Mouse (Mus musculus) kidney, embryonic 16.5 days (tissue): Measurements from ENCODE around the gene Tubd1. TPM values are rescaled to one million over a fixed set of nuclear protein-coding genes. Genes with fewer than 3 reads are reported as not detected.

Source experiments
- ATAC-seq: fragments of 200-750 bp; cut with Nextera tagmentation; 2 replicates; pipeline ENCODE4 v1.8.0; 2017; ENCODE audit warnings: moderate TSS enrichment; ENCODE audit not compliant: low FRiP score, low TSS enrichment
- H3K27ac ChIP-seq: fragments of 300-500 bp; sonication (generic); 2 replicates; pipeline ENCODE4 v1.5.1; 2014; ENCODE audit warnings: low read length
- H3K27me3 ChIP-seq: fragments of 300-500 bp; sonication (generic); 2 replicates; pipeline ENCODE4 v1.6.1; 2014; ENCODE audit warnings: low read length, control low read depth, mixed read lengths; ENCODE audit not compliant: insufficient read depth
- H3K36me3 ChIP-seq: fragments of 300-500 bp; sonication (generic); 2 replicates; pipeline ENCODE4 v1.6.1; 2014; ENCODE audit warnings: low read length, control low read depth, mixed read lengths; ENCODE audit not compliant: insufficient read depth
- H3K4me1 ChIP-seq: fragments of 300-500 bp; sonication (generic); 2 replicates; pipeline ENCODE4 v1.6.1; 2014; ENCODE audit warnings: low read length, control low read depth, mixed read lengths; ENCODE audit not compliant: insufficient read depth
- H3K4me2 ChIP-seq: fragments of 300-500 bp; sonication (generic); replicated peaks from 2 replicates; pipeline ENCODE4 v1.6.1; 2014; ENCODE audit warnings: low read depth, low read length
- H3K4me3 ChIP-seq: fragments of 300-500 bp; sonication (generic); 2 replicates; pipeline ENCODE4 v1.5.1; 2014; ENCODE audit warnings: mild to moderate bottlenecking, low read length
- H3K9ac ChIP-seq: fragments of 300-500 bp; sonication (generic); replicated peaks from 2 replicates; pipeline ENCODE4 v1.6.1; 2014; ENCODE audit warnings: low read length
- H3K9me3 ChIP-seq: fragments of 300-500 bp; sonication (generic); 2 replicates; pipeline ENCODE4 v1.6.1; 2016; ENCODE audit warnings: low read length, control low read depth
- WGBS: fragments of 180-500 bp; shearing (Covaris S2); extraction: QIAGEN DNeasy Blood & Tissue Kit; methylation state at CpG from one replicate; pipeline ENCODE4 v1.1.7; 2014; 5-methylcytosine and 5-hydroxymethylcytosine counted together
- polyA plus RNA-seq: library from polyadenylated mRNA; unstranded; fragments of >200 nt; fragmentation: Nextera tagmentation; extraction: Ambion mirVana; gene quantifications from 2 replicates; pipeline ENCODE4 v1.2.1, GENCODE M21; 2015

Gene Tubd1
- polyA plus RNA-seq, 1 experiment from 2014 or later = 13.6 TPM

- Histone ChIP-seq H3K27me3 (no peaks in the 10 kb centered on the region), H3K4me3 (peak overlapping the region; percentile 60), H3K9me3 (no peaks in the 10 kb centered on the region), H3K4me2 (peak overlapping the region; percentile 58), H3K27ac (peak overlapping the region; percentile 93), H3K4me1 (peaks cover 26% of the 10 kb centered on the region), H3K36me3 (no peaks in the 10 kb centered on the region), H3K9ac (peak overlapping the region; percentile 79)
- 6% methylated on average over 15 of the region's 15 CpGs for WGBS
- peak; percentile 94 for ATAC-seq
Measured at GRCm38 (mm10) chr11:86586868-86587792, 42.3 kb downstream of the Tubd1 start.

- Histone ChIP-seq H3K27me3 (no peaks in the 10 kb centered on the region), H3K9me3 (no peaks in the 10 kb centered on the region), H3K9ac (no peak overlapping the region; the same call in 1 of the 2 replicates), H3K36me3 (no peaks in the 10 kb centered on the region), H3K4me3 (no peak overlapping the region), H3K4me2 (peak overlapping the region; percentile 58), H3K4me1 (peaks cover 26% of the 10 kb centered on the region), H3K27ac (peak overlapping the region; percentile 93)
- no peak for ATAC-seq
- 40% methylated on average over 7 of the region's 7 CpGs for WGBS
Measured at GRCm38 (mm10) chr11:86587830-86588229, 43.0 kb downstream of the Tubd1 start.

GRCm38 (mm10) chr11:86588583-86589298 is 44.0 kb downstream of the Tubd1 start:
- Histone ChIP-seq H3K27me3 (no peaks in the 10 kb centered on the region), H3K4me2 (no peak overlapping the region), H3K4me1 (peaks cover 35% of the 10 kb centered on the region), H3K36me3 (no peaks in the 10 kb centered on the region), H3K4me3 (no peak overlapping the region), H3K27ac (no peak overlapping the region), H3K9me3 (no peaks in the 10 kb centered on the region), H3K9ac (no peak overlapping the region)
- 89% methylated on average over 4 of the region's 4 CpGs for WGBS
- no peak for ATAC-seq

- H3K9ac ChIP-seq = no peak overlapping the region
- H3K4me2 ChIP-seq = no peak overlapping the region
- peaks cover 36% of the 10 kb centered on the region for H3K4me1 ChIP-seq
- H3K36me3 ChIP-seq = no peaks in the 10 kb centered on the region
- H3K27me3 ChIP-seq = no peaks in the 10 kb centered on the region
- no peak for ATAC-seq
- no peaks in the 10 kb centered on the region for H3K9me3 ChIP-seq
- WGBS = 78% methylated on average over 4 of the region's 4 CpGs
- no peak overlapping the region for H3K4me3 ChIP-seq
- H3K27ac ChIP-seq = no peak overlapping the region
Measured at GRCm38 (mm10) chr11:86590066-86590465, 45.3 kb downstream of the Tubd1 start.

GRCm38 (mm10) chr11:86590579-86590978 is 45.8 kb downstream of the Tubd1 start:
- Histone ChIP-seq H3K27me3 (no peaks in the 10 kb centered on the region), H3K36me3 (no peaks in the 10 kb centered on the region), H3K4me2 (no peak overlapping the region), H3K9me3 (no peaks in the 10 kb centered on the region), H3K9ac (no peak overlapping the region), H3K27ac (no peak overlapping the region), H3K4me1 (peaks cover 34% of the 10 kb centered on the region), H3K4me3 (no peak overlapping the region)
- 93% methylated on average over 10 of the region's 10 CpGs for WGBS
- no peak for ATAC-seq

GRCm38 (mm10) chr11:86591301-86591845 is 46.6 kb downstream of the Tubd1 start:
- WGBS = 82% methylated on average over 4 of the region's 4 CpGs
- H3K4me3 ChIP-seq = no peak overlapping the region
- no peaks in the 10 kb centered on the region for H3K27me3 ChIP-seq
- peaks cover 29% of the 10 kb centered on the region for H3K4me1 ChIP-seq
- H3K27ac ChIP-seq = no peak overlapping the region
- no peak overlapping the region for H3K9ac ChIP-seq
- no peak for ATAC-seq
- H3K4me2 ChIP-seq = no peak overlapping the region
- H3K36me3 ChIP-seq = no peaks in the 10 kb centered on the region
- H3K9me3 ChIP-seq = no peaks in the 10 kb centered on the region

- Histone ChIP-seq H3K27me3 (no peaks in the 10 kb centered on the region), H3K4me1 (peaks cover 23% of the 10 kb centered on the region), H3K4me2 (no peak overlapping the region), H3K4me3 (no peak overlapping the region), H3K9ac (no peak overlapping the region), H3K36me3 (no peaks in the 10 kb centered on the region), H3K9me3 (no peaks in the 10 kb centered on the region), H3K27ac (peak overlapping the region; percentile 58; the same call in 1 of the 2 replicates)
- no peak for ATAC-seq
- 86% methylated on average over 2 of the region's 2 CpGs for WGBS
Measured at GRCm38 (mm10) chr11:86591931-86592616, 47.3 kb downstream of the Tubd1 start.

- Histone ChIP-seq H3K27ac (peak overlapping the region; percentile 65), H3K9ac (no peak overlapping the region), H3K9me3 (no peaks in the 10 kb centered on the region), H3K4me2 (no peak overlapping the region), H3K27me3 (no peaks in the 10 kb centered on the region), H3K4me3 (no peak overlapping the region), H3K4me1 (peaks cover 16% of the 10 kb centered on the region), H3K36me3 (no peaks in the 10 kb centered on the region)
- ATAC-seq = peak; percentile 51; the same call in 1 of the 2 replicates
- 24% methylated on average over 3 of the region's 3 CpGs for WGBS
Measured at GRCm38 (mm10) chr11:86592993-86593392, 48.2 kb downstream of the Tubd1 start.

- Histone ChIP-seq H3K27me3 (no peaks in the 10 kb centered on the region), H3K4me3 (no peak overlapping the region), H3K36me3 (no peaks in the 10 kb centered on the region), H3K4me1 (peaks cover 13% of the 10 kb centered on the region), H3K27ac (peak overlapping the region; percentile 65), H3K9ac (no peak overlapping the region), H3K9me3 (no peaks in the 10 kb centered on the region), H3K4me2 (no peak overlapping the region)
- WGBS = 88% methylated on average over 5 of the region's 5 CpGs
- ATAC-seq = no peak
Measured at GRCm38 (mm10) chr11:86593443-86593842, 48.7 kb downstream of the Tubd1 start.
